Mouse (Mus musculus): Measurements from ENCODE around the gene Nop56. TPM values are rescaled to one million over a fixed set of nuclear protein-coding genes. Genes with fewer than 3 reads are reported as not detected.

The Nop56 gene
- total and polyA plus RNA-seq, 3 experiments = 523 to 1,109 (median 725) TPM

DNA sequence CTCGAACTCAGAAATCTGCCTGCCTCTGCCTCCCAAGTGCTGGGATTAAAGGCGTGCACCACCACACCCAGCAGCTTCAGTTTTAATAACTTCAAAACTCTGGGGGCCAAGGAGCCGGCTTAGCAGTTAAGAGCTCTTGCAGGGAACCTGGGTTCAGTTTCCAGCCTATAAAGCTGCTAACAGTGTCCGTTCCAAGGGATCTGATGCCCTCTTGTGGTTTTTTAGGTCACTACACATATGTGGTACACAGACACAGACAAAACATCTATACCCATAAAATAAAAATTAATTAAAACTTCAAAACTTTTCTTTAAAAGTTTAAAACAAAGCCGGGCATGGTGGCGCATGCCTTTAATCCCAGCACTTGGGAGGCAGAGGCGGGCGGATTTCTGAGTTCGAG is 27.3 kb upstream of the Nop56 start:
- H3K4me2 ChIP-seq (ENCODE audit: insufficient read depth, low read depth, poor library complexity, severe bottlenecking) = no peak overlapping the region
- H3K4me1 ChIP-seq (ENCODE audit: control insufficient read depth in 1 of 2, insufficient read depth in 2 of 2) = no peaks in the 10 kb centered on the region
- in situ Hi-C loops (cut with MboI; ENCODE audit: low pct_ligation_motif_present, low pct_unique_long_range_greater_than_20kb, low sequenced_read_pairs) = loop anchor here (5.0 to 25.0 kb wide), 2 partner anchors 175 to 335 kb away; no protein-coding TSS in a partner anchor
- peaks cover 3% of the 10 kb centered on the region for H3K9me3 ChIP-seq (replicated peaks; ENCODE audit: low read length)
- no peaks in the 10 kb centered on the region for H3K36me3 ChIP-seq (replicated peaks in 1 of 2; ENCODE audit: control insufficient read depth in 1 of 2, insufficient read depth in 1 of 2, low read length in 1 of 2)
- H3K27ac ChIP-seq (ENCODE audit: insufficient read depth, low read depth) = no peak overlapping the region
- no peak overlapping the region for H3K9ac ChIP-seq (ENCODE audit: insufficient read depth, low read depth)
- DNase-seq (ENCODE audit: extremely low read depth) = peak; percentile 58
- TF ChIP-seq EP300 (IDR thresholded peaks at IDR 0.05; ENCODE audit: low read length) (no peak), RCOR1 (conservative IDR thresholded peaks at IDR 0.05; ENCODE audit: low read depth, low read length) (no peak), CTCF (conservative IDR thresholded peaks at IDR 0.05 in 1 of 2, IDR thresholded peaks at IDR 0.05 in 1 of 2; ENCODE audit: low read depth in 2 of 2, low read length in 2 of 2) (peak; percentile 12 to 78; a peak in 2 of 4 replicates), RAD21 (IDR thresholded peaks at IDR 0.05; ENCODE audit: low read depth, low read length) (peak; percentile 81), SMC3 (IDR thresholded peaks at IDR 0.05; ENCODE audit: low read depth, low read length) (peak; percentile 65)
- dilution Hi-C loops (cut with MboI; ENCODE audit: extremely low pct_ligation_motif_present, extremely low pct_unique_long_range_greater_than_20kb, low sequenced_read_pairs) = no loop called here
- H3K4me3 ChIP-seq (replicated peaks in 1 of 3; ENCODE audit: low read depth in 2 of 3, low read length in 2 of 3, poor library complexity in 1 of 3) = no peak overlapping the region
- no peaks in the 10 kb centered on the region for H3K79me2 ChIP-seq (replicated peaks; ENCODE audit: control insufficient read depth, extremely low read depth, insufficient read depth, poor library complexity, severe bottlenecking)
- H3K27me3 ChIP-seq (replicated peaks) = peaks cover 6% of the 10 kb centered on the region

GRCm38 (mm10) chr2:130248226-130248625 is 26.0 kb upstream of the Nop56 start:
- in situ Hi-C loops (cut with MboI; ENCODE audit: low pct_ligation_motif_present, low pct_unique_long_range_greater_than_20kb, low sequenced_read_pairs) = loop anchor here (5.0 to 25.0 kb wide), 2 partner anchors 176 to 336 kb away; no protein-coding TSS in a partner anchor

DNA sequence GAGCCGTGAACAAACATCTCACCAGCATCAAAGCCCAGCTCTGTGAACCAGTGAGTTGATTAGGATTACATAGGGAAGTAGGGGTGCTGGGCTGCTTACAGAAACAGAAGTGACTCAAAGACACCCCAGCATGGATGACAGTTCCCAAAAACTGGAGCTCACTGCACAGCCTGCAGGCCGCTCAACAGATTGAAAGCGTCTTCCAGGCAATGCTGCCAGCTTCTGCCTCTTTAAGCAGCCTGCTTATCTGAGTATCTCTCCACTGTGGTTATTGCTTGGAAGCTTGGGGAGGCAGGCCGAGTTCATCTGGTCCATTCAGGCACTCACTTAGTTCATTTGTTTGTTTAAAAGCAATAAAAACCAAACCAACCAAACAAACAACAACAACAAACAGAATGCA is 17.5 kb upstream of the Nop56 start:
- Histone ChIP-seq H3K4me3 (replicated peaks in 1 of 3; ENCODE audit: low read depth in 2 of 3, low read length in 2 of 3, poor library complexity in 1 of 3) (no peak overlapping the region), H3K79me2 (replicated peaks; ENCODE audit: control insufficient read depth, extremely low read depth, insufficient read depth, poor library complexity, severe bottlenecking) (no peaks in the 10 kb centered on the region), H3K27me3 (replicated peaks) (no peaks in the 10 kb centered on the region), H3K9me3 (replicated peaks; ENCODE audit: low read length) (no peaks in the 10 kb centered on the region), H3K36me3 (replicated peaks in 1 of 2; ENCODE audit: control insufficient read depth in 1 of 2, insufficient read depth in 1 of 2, low read length in 1 of 2) (no peaks in the 10 kb centered on the region), H3K4me2 (ENCODE audit: insufficient read depth, low read depth, poor library complexity, severe bottlenecking) (no peak overlapping the region), H3K4me1 (ENCODE audit: control insufficient read depth in 1 of 2, insufficient read depth in 2 of 2) (no peaks in the 10 kb centered on the region), H3K9ac (ENCODE audit: insufficient read depth, low read depth) (no peak overlapping the region), H3K27ac (ENCODE audit: insufficient read depth, low read depth) (no peak overlapping the region)
- DNase-seq (ENCODE audit: extremely low read depth) = no peak
- in situ Hi-C loops (cut with MboI; ENCODE audit: low pct_ligation_motif_present, low pct_unique_long_range_greater_than_20kb, low sequenced_read_pairs) = no loop called here
- TF ChIP-seq GABPA (IDR thresholded peaks at IDR 0.05; ENCODE audit: insufficient replicate concordance, low read depth, low read length) (no peak), ETS1 (conservative IDR thresholded peaks at IDR 0.05; ENCODE audit: low read depth, low read length) (no peak), RAD21 (IDR thresholded peaks at IDR 0.05; ENCODE audit: low read depth, low read length) (no peak), ZMIZ1 (IDR thresholded peaks at IDR 0.05; ENCODE audit: low read depth, low read length) (no peak), NELFE (IDR thresholded peaks at IDR 0.05; ENCODE audit: low read depth, low read length) (no peak), RCOR1 (conservative IDR thresholded peaks at IDR 0.05; ENCODE audit: low read depth, low read length) (no peak), MAZ (IDR thresholded peaks at IDR 0.05; ENCODE audit: low read depth, low read length) (no peak), BHLHE40 (IDR thresholded peaks at IDR 0.05; ENCODE audit: low read depth, low read length) (no peak)
- dilution Hi-C loops (cut with MboI; ENCODE audit: extremely low pct_ligation_motif_present, extremely low pct_unique_long_range_greater_than_20kb, low sequenced_read_pairs) = no loop called here

More at GRCm38 (mm10) chr2:130248226-130248625, 26.0 kb upstream of the Nop56 start:
- Histone ChIP-seq H3K79me2 (replicated peaks; ENCODE audit: control insufficient read depth, extremely low read depth, insufficient read depth, poor library complexity, severe bottlenecking) (no peaks in the 10 kb centered on the region), H3K9ac (ENCODE audit: insufficient read depth, low read depth) (no peak overlapping the region), H3K4me3 (replicated peaks in 1 of 3; ENCODE audit: low read depth in 2 of 3, low read length in 2 of 3, poor library complexity in 1 of 3) (no peak overlapping the region), H3K4me1 (ENCODE audit: control insufficient read depth in 1 of 2, insufficient read depth in 2 of 2) (no peaks in the 10 kb centered on the region), H3K9me3 (replicated peaks; ENCODE audit: low read length) (peaks cover 3% of the 10 kb centered on the region), H3K4me2 (ENCODE audit: insufficient read depth, low read depth, poor library complexity, severe bottlenecking) (no peak overlapping the region), H3K27me3 (replicated peaks) (peaks cover 6% of the 10 kb centered on the region), H3K27ac (ENCODE audit: insufficient read depth, low read depth) (no peak overlapping the region), H3K36me3 (replicated peaks in 1 of 2; ENCODE audit: control insufficient read depth in 1 of 2, insufficient read depth in 1 of 2, low read length in 1 of 2) (no peaks in the 10 kb centered on the region)
- dilution Hi-C loops (cut with MboI; ENCODE audit: extremely low pct_ligation_motif_present, extremely low pct_unique_long_range_greater_than_20kb, low sequenced_read_pairs) = no loop called here
- no peak for TF ChIP-seq NELFE (IDR thresholded peaks at IDR 0.05; ENCODE audit: low read depth, low read length)
- TF ChIP-seq RCOR1 (conservative IDR thresholded peaks at IDR 0.05; ENCODE audit: low read depth, low read length) = no peak
- no peak for TF ChIP-seq JUND (conservative IDR thresholded peaks at IDR 0.05; ENCODE audit: low read depth, low read length)
- no peak for TF ChIP-seq ZKSCAN1 (IDR thresholded peaks at IDR 0.05; ENCODE audit: borderline replicate concordance, low read depth, low read length)
- no peak for TF ChIP-seq ETS1 (conservative IDR thresholded peaks at IDR 0.05; ENCODE audit: low read depth, low read length)
- no peak for TF ChIP-seq USF2 (conservative IDR thresholded peaks at IDR 0.05; ENCODE audit: low read depth, low read length)
- TF ChIP-seq CHD2 (IDR thresholded peaks at IDR 0.05; ENCODE audit: low read length) = no peak
- DNase-seq (ENCODE audit: extremely low read depth) = no peak
